ENCODE assay signal across 16 mouse cellular contexts in genomic region chr4:63853782-63854386, GRCm38 (mm10). TPM values are rescaled to one million over a fixed set of nuclear protein-coding genes. Genes with fewer than 3 reads are reported as not detected.
"Had no signal": no experiment of that assay in that cellular context is flagged by ENCODE, and none has a peak within 500 bp of the region (broad histone marks: within the 10 kb centered on the region; RNA-seq: fewer than 3 reads in every experiment).

No protein-coding gene starts in this region.

- H3K9me3 ChIP-seq: limb, embryonic 13.5 days; midbrain, embryonic 10.5 days had no signal

- H3K4me1 ChIP-seq: limb, embryonic 13.5 days; midbrain, embryonic 10.5 days had no signal

- H3K36me3 ChIP-seq: limb, embryonic 13.5 days; midbrain, embryonic 10.5 days had no signal

- H3K4me3 ChIP-seq: limb, embryonic 13.5 days; midbrain, embryonic 10.5 days had no signal

- H3K27me3 ChIP-seq: limb, embryonic 13.5 days had no signal

- H3K27ac ChIP-seq: limb, embryonic 13.5 days; liver, embryonic 14.5 days; midbrain, embryonic 10.5 days; stomach, postnatal 0 days had no signal

- DNase-seq: kidney, postnatal 10 days; kidney, postnatal 4 days; left cerebral cortex, postnatal 4 days; lung, adult 18-20 months; lung, postnatal 36 days; midbrain, embryonic 14.5 days; thymus, postnatal 25 days had no signal

- H3K4me2 ChIP-seq: limb, embryonic 13.5 days had no signal

- H3K9ac ChIP-seq: limb, embryonic 13.5 days; liver, embryonic 14.5 days had no signal

RNA-seq across cellular contexts. Expression of gene Tnfsf8, which starts 7.3 kb away (rescaled TPM):
- total RNA-seq: layer of hippocampus, postnatal 14 days; left cerebral cortex, adult 18-20 months; left cerebral cortex, postnatal 10 days; left cerebral cortex, postnatal 4 days had no signal
- polyA plus RNA-seq: kidney, embryonic 14.5 days; limb, embryonic 13.5 days; midbrain, embryonic 10.5 days; neural tube, embryonic 14.5 days; stomach, postnatal 0 days had no signal
